18 mouse cellular contexts compared by ENCODE assay signal in the genomic region with DNA sequence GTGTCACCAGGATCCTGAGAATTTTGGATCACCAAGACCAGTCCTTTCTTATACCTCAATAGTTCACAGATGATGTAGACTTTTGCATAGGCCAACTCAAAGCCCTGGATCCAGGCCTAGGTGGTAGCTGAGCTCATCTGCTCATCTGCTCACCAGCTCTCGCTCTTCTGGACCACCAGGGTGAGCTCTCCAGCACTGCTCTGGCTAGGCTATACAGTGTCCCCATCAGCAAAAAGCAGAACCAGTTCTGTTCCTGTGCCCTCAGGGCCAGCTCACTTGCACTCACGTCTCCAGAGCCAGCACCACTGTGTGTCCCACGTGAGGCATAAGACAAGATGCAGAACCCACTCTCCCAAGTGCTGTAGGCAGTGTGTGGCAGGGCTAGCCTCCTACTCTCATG.
DNase-seq lines count a peak whose midpoint lies in the region; ATAC-seq and TF ChIP-seq lines count a peak whose summit lies in the region.
"Had no signal": no experiment of that assay in that cellular context is flagged by ENCODE, and none has a peak within 500 bp of the region (broad histone marks: within the 10 kb centered on the region; RNA-seq: fewer than 3 reads in every experiment).

No protein-coding gene starts in this region.

- TF ChIP-seq EP300 in CH12.LX (IDR thresholded peaks at IDR 0.05; ENCODE audit: low read length): no peak

- no peak overlapping the region for H3K4me3 ChIP-seq in layer of hippocampus, adult 2 months
- H3K4me3 ChIP-seq in CH12.LX (replicated peaks in 1 of 3; ENCODE audit: low read depth in 2 of 3, low read length in 2 of 3, poor library complexity in 1 of 3): no peak overlapping the region
- H3K4me3 ChIP-seq: forebrain, embryonic 13.5 days; heart, embryonic 10.5 days; intestine, embryonic 15.5 days had no signal

- DNase-seq in frontal cortex, postnatal 14 days (ENCODE audit: low spot score in 2 of 2): no peak
- no peak for DNase-seq in layer of hippocampus, adult 2 months (ENCODE audit: low spot score in 2 of 2)
- DNase-seq in layer of hippocampus, postnatal 10 days (ENCODE audit: low spot score in 2 of 2): no peak
- DNase-seq in CH12.LX (ENCODE audit: extremely low read depth): peak; percentile 42
- peak; percentile 20 for DNase-seq in splenic B cell, adult 2 months (ENCODE audit: low read depth, low spot score)
- no peak for DNase-seq in kidney, postnatal 10 days
- DNase-seq: adrenal gland, adult 2 months; adrenal gland, postnatal 36 days; cerebellum, adult 2 months; cerebellum, postnatal 14 days; forebrain, postnatal 0 days; heart, adult 18-20 months; heart, postnatal 10 days; heart, postnatal 4 days had no signal

- H3K27ac ChIP-seq in layer of hippocampus, adult 2 months: no peak overlapping the region
- H3K27ac ChIP-seq in CH12.LX (ENCODE audit: insufficient read depth, low read depth): no peak overlapping the region
- H3K27ac ChIP-seq: forebrain, embryonic 13.5 days; heart, embryonic 10.5 days; intestine, embryonic 15.5 days had no signal

- dilution Hi-C loops in CH12.LX (cut with MboI; ENCODE audit: extremely low pct_ligation_motif_present, extremely low pct_unique_long_range_greater_than_20kb, low sequenced_read_pairs): no loop called here

- no peak for TF ChIP-seq POLR2A in CH12.LX (IDR thresholded peaks at IDR 0.05; ENCODE audit: low read depth, low read length)

- peak; percentile 13; the same call in 1 of the 2 replicates for ATAC-seq in frontal cortex, adult (ENCODE audit: low TSS enrichment)
- ATAC-seq: forebrain, embryonic 13.5 days; forebrain, postnatal 0 days; intestine, embryonic 15.5 days had no signal

- peaks cover 0 to 35% of the 10 kb centered on the region in 2 experiments; a peak in 2 of 4 replicates for H3K4me1 ChIP-seq in CH12.LX (ENCODE audit: control insufficient read depth in 1 of 2, insufficient read depth in 2 of 2)
- H3K4me1 ChIP-seq: forebrain, embryonic 13.5 days; heart, embryonic 10.5 days; intestine, embryonic 15.5 days had no signal

- H3K79me2 ChIP-seq in CH12.LX (replicated peaks; ENCODE audit: control insufficient read depth, extremely low read depth, insufficient read depth, poor library complexity, severe bottlenecking): no peaks in the 10 kb centered on the region

- H3K9ac ChIP-seq in CH12.LX (ENCODE audit: insufficient read depth, low read depth): no peak overlapping the region
- H3K9ac ChIP-seq: forebrain, embryonic 13.5 days; forebrain, postnatal 0 days; intestine, embryonic 15.5 days had no signal

- no peaks in the 10 kb centered on the region for H3K27me3 ChIP-seq in CH12.LX (replicated peaks)
- no peaks in the 10 kb centered on the region for H3K27me3 ChIP-seq in splenic B cell, adult 2 months (ENCODE audit: control insufficient read depth, insufficient read depth, low read length, poor library complexity, severe bottlenecking)
- H3K27me3 ChIP-seq: forebrain, embryonic 13.5 days; intestine, embryonic 15.5 days had no signal

- H3K36me3 ChIP-seq in CH12.LX (replicated peaks in 1 of 2; ENCODE audit: control insufficient read depth in 1 of 2, insufficient read depth in 1 of 2, low read length in 1 of 2): no peaks in the 10 kb centered on the region
- no peaks in the 10 kb centered on the region for H3K36me3 ChIP-seq in splenic B cell, adult 2 months (ENCODE audit: control insufficient read depth, insufficient read depth, low read length, poor library complexity, severe bottlenecking)
- H3K36me3 ChIP-seq: heart, embryonic 10.5 days; intestine, embryonic 15.5 days had no signal

- TF ChIP-seq RAD21 in CH12.LX (IDR thresholded peaks at IDR 0.05; ENCODE audit: low read depth, low read length): peak; percentile 17

- TF ChIP-seq CTCF in layer of hippocampus, adult 2 months (conservative IDR thresholded peaks at IDR 0.05): peak; percentile 29
- TF ChIP-seq CTCF in CH12.LX (conservative IDR thresholded peaks at IDR 0.05 in 1 of 2, IDR thresholded peaks at IDR 0.05 in 1 of 2; ENCODE audit: low read depth in 2 of 2, low read length in 2 of 2): peak in 1 of 2 experiments; percentile 39; a peak in 2 of 4 replicates

- in situ Hi-C loops in CH12.LX (cut with MboI; ENCODE audit: low pct_ligation_motif_present, low pct_unique_long_range_greater_than_20kb, low sequenced_read_pairs): no loop called here

- peaks cover 7% of the 10 kb centered on the region for H3K9me3 ChIP-seq in CH12.LX (replicated peaks; ENCODE audit: low read length)
- H3K9me3 ChIP-seq: forebrain, embryonic 13.5 days; heart, embryonic 10.5 days; intestine, embryonic 15.5 days had no signal

- H3K4me2 ChIP-seq in CH12.LX (ENCODE audit: insufficient read depth, low read depth, poor library complexity, severe bottlenecking): no peak overlapping the region
- H3K4me2 ChIP-seq: forebrain, embryonic 13.5 days; intestine, embryonic 15.5 days had no signal

TF ChIP-seq in CH12.LX, 34 proteins besides CTCF, POLR2A, EP300 and RAD21:
- no peak for TF ChIP-seq SIN3A (IDR thresholded peaks at IDR 0.05; ENCODE audit: low read length)
- TF ChIP-seq SMC3 (IDR thresholded peaks at IDR 0.05; ENCODE audit: low read depth, low read length): peak; percentile 25

Comparison
In these comparisons a context has a peak if more than half of its experiments do, and no peak if none do; other contexts are left out.
1. DNase-seq: peak in CH12.LX (single experiment) and splenic B cell, adult 2 months (single experiment); none in frontal cortex, postnatal 14 days (0 of 2), layer of hippocampus, adult 2 months (0 of 2), layer of hippocampus, postnatal 10 days (0 of 2) and kidney, postnatal 10 days (single experiment).